Mouse (Mus musculus) liver (tissue): Measurements from ENCODE around the gene Eif4a2.

Source experiments
- DNase-seq: peaks from one replicate; pipeline ENCODE4 v3.0.0-alpha.2; 2020; ENCODE audit warnings: mixed read lengths

Eif4a2 gene

GRCm38 (mm10) chr16:23145211-23145610, 38.0 kb downstream of the Eif4a2 start:
- DNase-seq: no peak

- DNase-seq: no peak
Measured at GRCm38 (mm10) chr16:23146280-23146679, 39.0 kb downstream of the Eif4a2 start, which contains the start of gene Adipoq. TSS of gene Adipoq (plus strand) at chr16:23146536.

GRCm38 (mm10) chr16:23148936-23149335, 41.7 kb downstream of the Eif4a2 start:
- no peak for DNase-seq

GRCm38 (mm10) chr16:23149396-23149795, 42.2 kb downstream of the Eif4a2 start:
- no peak for DNase-seq

GRCm38 (mm10) chr16:23151423-23151822, 44.2 kb downstream of the Eif4a2 start:
- no peak for DNase-seq

GRCm38 (mm10) chr16:23154261-23154660, 47.0 kb downstream of the Eif4a2 start:
- DNase-seq: no peak

- DNase-seq: no peak
Measured at GRCm38 (mm10) chr16:23157013-23157412, 49.8 kb downstream of the Eif4a2 start.

GRCm38 (mm10) chr16:23158292-23158691, 51.0 kb downstream of the Eif4a2 start:
- DNase-seq: no peak

- no peak for DNase-seq
Measured at GRCm38 (mm10) chr16:23158957-23159356, 51.7 kb downstream of the Eif4a2 start.

- DNase-seq: no peak
Measured at GRCm38 (mm10) chr16:23159749-23160148, 52.5 kb downstream of the Eif4a2 start.

- DNase-seq: no peak
Measured at GRCm38 (mm10) chr16:23162116-23162515, 54.9 kb downstream of the Eif4a2 start.
